Mouse (Mus musculus): ENCODE measurements around the gene Ptpn13. TPM values are rescaled to one million over a fixed set of nuclear protein-coding genes. Genes with fewer than 3 reads are reported as not detected.

The Ptpn13 gene
- polyA plus RNA-seq, 1 experiment from 2014 or later: 15.6 TPM

- no peaks in the 10 kb centered on the region for H3K27me3 ChIP-seq (replicated peaks; ENCODE audit: low read depth, poor library complexity, severe bottlenecking)
- H3K36me3 ChIP-seq (replicated peaks): peaks cover 77% of the 10 kb centered on the region
- WGBS: 86% methylated on average over 10 of the region's 10 CpGs
Measured at GRCm38 (mm10) chr5:103541136-103541535, 116.1 kb downstream of the Ptpn13 start.

DNA sequence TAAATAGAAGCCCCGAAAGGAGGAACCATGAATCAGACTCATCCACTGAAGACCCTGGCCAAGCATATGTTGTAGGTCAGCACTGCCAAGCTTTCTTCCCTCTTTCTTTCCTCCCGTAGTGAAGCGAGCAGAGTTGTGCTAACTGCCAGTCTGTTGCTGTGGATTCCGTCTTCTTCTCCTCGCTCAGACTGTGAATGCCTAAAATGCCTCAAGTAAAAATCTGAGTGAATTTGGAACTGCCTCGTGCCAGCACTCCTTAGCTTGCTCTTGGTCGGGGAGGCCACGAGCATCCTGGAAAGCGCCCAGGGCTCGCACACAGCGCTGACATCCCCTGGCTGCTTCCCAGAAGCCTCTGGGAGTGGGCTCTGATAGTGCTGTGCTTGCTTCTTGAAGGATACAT, 116.5 kb downstream of the Ptpn13 start:
- peaks cover 75% of the 10 kb centered on the region for H3K36me3 ChIP-seq (replicated peaks)
- H3K4me3 ChIP-seq: no peak overlapping the region
- DNase-seq (ENCODE audit: low spot score): no peak
- H3K27ac ChIP-seq (replicated peaks): no peak overlapping the region
- 93% methylated on average over 11 of the region's 11 CpGs for WGBS
- H3K9me3 ChIP-seq: no peaks in the 10 kb centered on the region
- H3K4me1 ChIP-seq: no peaks in the 10 kb centered on the region
- no peaks in the 10 kb centered on the region for H3K27me3 ChIP-seq (replicated peaks; ENCODE audit: low read depth, poor library complexity, severe bottlenecking)

More at GRCm38 (mm10) chr5:103541136-103541535, 116.1 kb downstream of the Ptpn13 start:
- Histone ChIP-seq H3K4me1 (no peaks in the 10 kb centered on the region), H3K27ac (replicated peaks) (no peak overlapping the region), H3K4me3 (no peak overlapping the region), H3K9me3 (no peaks in the 10 kb centered on the region)
- DNase-seq (ENCODE audit: low spot score): no peak

DNA sequence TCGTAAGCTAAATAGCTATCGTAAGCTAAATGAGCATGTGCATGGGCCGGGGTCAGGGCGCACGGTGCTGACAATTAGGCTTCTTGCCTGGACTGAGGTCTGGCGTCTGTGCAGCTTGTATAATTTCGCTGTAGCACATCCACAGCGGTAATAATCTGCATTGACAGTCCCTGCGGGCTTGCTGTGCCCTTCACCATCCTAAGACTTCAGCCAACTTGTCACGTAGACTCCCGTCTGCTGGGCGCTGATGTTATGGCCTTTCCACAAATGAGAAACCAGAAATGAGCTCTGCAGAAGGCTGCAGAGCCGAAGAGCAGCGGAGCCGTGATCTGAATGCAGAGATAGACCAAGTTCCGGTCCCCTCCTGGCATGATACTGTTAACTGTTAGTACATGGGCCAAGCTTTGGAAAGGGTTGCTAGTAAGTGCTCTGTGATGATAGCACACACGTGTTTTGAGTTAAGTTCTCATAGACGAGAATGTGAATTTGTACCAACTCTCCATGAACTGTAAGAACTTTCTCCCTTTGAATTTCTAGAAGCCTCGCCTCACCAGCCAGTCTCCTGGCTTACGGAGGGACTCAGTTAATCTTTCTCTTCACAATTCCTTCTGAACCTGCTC, 120.5 kb downstream of the Ptpn13 start:
- WGBS: 90% methylated on average over 20 of the region's 20 CpGs
- no peak overlapping the region for H3K4me3 ChIP-seq
- H3K4me1 ChIP-seq: no peaks in the 10 kb centered on the region
- no peaks in the 10 kb centered on the region for H3K9me3 ChIP-seq
- no peaks in the 10 kb centered on the region for H3K27me3 ChIP-seq (replicated peaks; ENCODE audit: low read depth, poor library complexity, severe bottlenecking)
- no peak for DNase-seq (ENCODE audit: low spot score)
- no peak overlapping the region for H3K27ac ChIP-seq (replicated peaks)
- H3K36me3 ChIP-seq (replicated peaks): peaks cover 55% of the 10 kb centered on the region

DNA sequence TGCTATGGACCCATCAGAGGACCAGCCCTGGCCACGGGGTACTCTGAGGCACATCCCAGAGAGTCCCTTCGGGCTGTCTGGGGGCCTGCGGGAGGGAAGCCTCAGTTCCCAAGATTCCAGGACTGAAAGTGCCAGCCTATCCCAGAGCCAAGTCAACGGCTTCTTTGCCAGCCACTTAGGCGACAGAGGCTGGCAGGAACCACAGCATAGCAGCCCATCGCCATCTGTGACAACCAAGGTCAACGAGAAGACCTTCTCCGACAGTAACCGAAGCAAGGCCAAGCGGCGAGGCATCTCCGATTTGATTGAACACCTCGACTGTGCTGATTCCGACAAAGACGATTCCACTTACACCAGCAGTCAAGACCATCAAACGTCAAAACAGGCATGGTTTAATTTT, 129.8 kb downstream of the Ptpn13 start:
- no peak overlapping the region for H3K4me3 ChIP-seq
- peaks cover 82% of the 10 kb centered on the region for H3K36me3 ChIP-seq (replicated peaks)
- 94% methylated on average over 16 of the region's 16 CpGs for WGBS
- DNase-seq (ENCODE audit: low spot score): no peak
- no peaks in the 10 kb centered on the region for H3K27me3 ChIP-seq (replicated peaks; ENCODE audit: low read depth, poor library complexity, severe bottlenecking)
- no peaks in the 10 kb centered on the region for H3K4me1 ChIP-seq
- no peaks in the 10 kb centered on the region for H3K9me3 ChIP-seq
- H3K27ac ChIP-seq (replicated peaks): no peak overlapping the region

GRCm38 (mm10) chr5:103560546-103560945, 135.6 kb downstream of the Ptpn13 start:
- peaks cover 92% of the 10 kb centered on the region for H3K36me3 ChIP-seq (replicated peaks)
- 93% methylated on average over 9 of the region's 9 CpGs for WGBS
- DNase-seq (ENCODE audit: low spot score): no peak

GRCm38 (mm10) chr5:103568034-103568433, 143.0 kb downstream of the Ptpn13 start:
- Histone ChIP-seq H3K36me3 (replicated peaks) (peaks cover 94% of the 10 kb centered on the region), H3K4me3 (no peak overlapping the region), H3K4me1 (no peaks in the 10 kb centered on the region), H3K27ac (replicated peaks) (no peak overlapping the region), H3K9me3 (no peaks in the 10 kb centered on the region), H3K27me3 (replicated peaks; ENCODE audit: low read depth, poor library complexity, severe bottlenecking) (no peaks in the 10 kb centered on the region)
- DNase-seq (ENCODE audit: low spot score): no peak
- WGBS: 97% methylated on average over 4 of the region's 4 CpGs

More at GRCm38 (mm10) chr5:103560546-103560945, 135.6 kb downstream of the Ptpn13 start:
- H3K9me3 ChIP-seq: no peaks in the 10 kb centered on the region; the same call in 1 of the 2 replicates
- no peak overlapping the region for H3K27ac ChIP-seq (replicated peaks)
- no peaks in the 10 kb centered on the region for H3K4me1 ChIP-seq
- no peak overlapping the region for H3K4me3 ChIP-seq
- no peaks in the 10 kb centered on the region for H3K27me3 ChIP-seq (replicated peaks; ENCODE audit: low read depth, poor library complexity, severe bottlenecking)

DNA sequence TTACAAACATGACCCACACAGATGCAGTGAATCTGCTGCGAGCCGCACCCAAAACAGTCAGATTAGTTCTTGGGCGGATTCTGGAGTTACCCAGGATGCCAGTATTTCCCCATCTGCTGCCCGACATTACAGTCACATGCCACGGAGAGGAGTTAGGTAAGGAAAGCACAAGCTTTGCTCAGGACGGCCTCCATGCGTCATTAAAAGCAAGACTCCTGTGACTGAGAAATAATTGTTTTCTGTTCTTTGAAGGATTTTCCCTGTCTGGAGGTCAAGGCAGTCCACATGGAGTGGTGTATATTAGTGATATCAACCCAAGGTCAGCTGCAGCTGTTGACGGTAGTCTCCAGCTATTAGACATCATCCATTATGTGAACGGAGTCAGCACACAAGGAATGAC, 144.5 kb downstream of the Ptpn13 start:
- peaks cover 96% of the 10 kb centered on the region for H3K36me3 ChIP-seq (replicated peaks)
- WGBS: 92% methylated on average over 9 of the region's 9 CpGs

GRCm38 (mm10) chr5:103579680-103580420, 154.9 kb downstream of the Ptpn13 start:
- no peak overlapping the region for H3K27ac ChIP-seq (replicated peaks)
- no peak for DNase-seq (ENCODE audit: low spot score)
- no peaks in the 10 kb centered on the region for H3K27me3 ChIP-seq (replicated peaks; ENCODE audit: low read depth, poor library complexity, severe bottlenecking)
- H3K36me3 ChIP-seq (replicated peaks): peaks cover 47% of the 10 kb centered on the region
- no peaks in the 10 kb centered on the region for H3K9me3 ChIP-seq
- H3K4me3 ChIP-seq: no peak overlapping the region
- whole genome bisulfite sequencing: 78% methylated on average over 11 of the region's 11 CpGs
- no peaks in the 10 kb centered on the region for H3K4me1 ChIP-seq

More for the DNA sequence above, 144.5 kb downstream of the Ptpn13 start:
- H3K27ac ChIP-seq (replicated peaks): no peak overlapping the region
- DNase-seq (ENCODE audit: low spot score): no peak
- H3K27me3 ChIP-seq (replicated peaks; ENCODE audit: low read depth, poor library complexity, severe bottlenecking): no peaks in the 10 kb centered on the region
- H3K9me3 ChIP-seq: no peaks in the 10 kb centered on the region
- no peaks in the 10 kb centered on the region for H3K4me1 ChIP-seq
- H3K4me3 ChIP-seq: no peak overlapping the region

GRCm38 (mm10) chr5:103587219-103587618, 162.2 kb downstream of the Ptpn13 start:
- Histone ChIP-seq H3K4me1 (no peaks in the 10 kb centered on the region), H3K36me3 (replicated peaks) (peaks cover 57% of the 10 kb centered on the region), H3K27me3 (replicated peaks; ENCODE audit: low read depth, poor library complexity, severe bottlenecking) (no peaks in the 10 kb centered on the region), H3K9me3 (no peaks in the 10 kb centered on the region), H3K4me3 (no peak overlapping the region), H3K27ac (replicated peaks) (no peak overlapping the region)
- DNase-seq (ENCODE audit: low spot score): peak; percentile 32
- WGBS: 81% methylated on average over 7 of the region's 7 CpGs

- DNase-seq (ENCODE audit: low spot score): no peak
- H3K36me3 ChIP-seq (replicated peaks): peaks cover 66% of the 10 kb centered on the region
- no peak overlapping the region for H3K4me3 ChIP-seq
- no peaks in the 10 kb centered on the region for H3K4me1 ChIP-seq
- 91% methylated on average over 7 of the region's 7 CpGs for WGBS
- no peaks in the 10 kb centered on the region for H3K9me3 ChIP-seq
- no peaks in the 10 kb centered on the region for H3K27me3 ChIP-seq (replicated peaks; ENCODE audit: low read depth, poor library complexity, severe bottlenecking)
- H3K27ac ChIP-seq (replicated peaks): no peak overlapping the region
Measured at GRCm38 (mm10) chr5:103591846-103592245, 166.9 kb downstream of the Ptpn13 start.

DNA sequence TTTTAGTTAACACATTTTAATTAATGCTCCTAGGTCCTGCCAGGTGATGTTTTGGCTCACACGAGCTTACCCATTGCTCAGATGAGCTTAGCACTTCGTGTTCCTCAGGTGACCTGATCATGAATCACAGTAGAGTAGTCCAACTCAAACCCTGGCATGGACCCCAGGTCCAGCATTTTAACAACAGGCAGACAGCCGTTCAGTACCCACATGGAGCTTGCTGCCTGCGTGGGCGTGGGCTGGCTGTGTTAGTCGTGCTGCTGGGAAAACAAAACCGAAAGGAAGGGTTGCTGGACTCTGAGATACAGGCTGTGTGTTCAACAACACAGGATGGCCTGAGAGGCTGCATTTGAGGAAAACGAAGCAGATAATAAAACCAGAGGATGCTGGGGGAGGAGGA, 167.7 kb downstream of the Ptpn13 start:
- no peak overlapping the region for H3K27ac ChIP-seq (replicated peaks)
- 90% methylated on average over 8 of the region's 8 CpGs for WGBS
- no peak for DNase-seq (ENCODE audit: low spot score)
- no peak overlapping the region for H3K4me3 ChIP-seq
- H3K4me1 ChIP-seq: no peaks in the 10 kb centered on the region
- no peaks in the 10 kb centered on the region for H3K27me3 ChIP-seq (replicated peaks; ENCODE audit: low read depth, poor library complexity, severe bottlenecking)
- H3K36me3 ChIP-seq (replicated peaks): peaks cover 60% of the 10 kb centered on the region
- H3K9me3 ChIP-seq: no peaks in the 10 kb centered on the region

DNA sequence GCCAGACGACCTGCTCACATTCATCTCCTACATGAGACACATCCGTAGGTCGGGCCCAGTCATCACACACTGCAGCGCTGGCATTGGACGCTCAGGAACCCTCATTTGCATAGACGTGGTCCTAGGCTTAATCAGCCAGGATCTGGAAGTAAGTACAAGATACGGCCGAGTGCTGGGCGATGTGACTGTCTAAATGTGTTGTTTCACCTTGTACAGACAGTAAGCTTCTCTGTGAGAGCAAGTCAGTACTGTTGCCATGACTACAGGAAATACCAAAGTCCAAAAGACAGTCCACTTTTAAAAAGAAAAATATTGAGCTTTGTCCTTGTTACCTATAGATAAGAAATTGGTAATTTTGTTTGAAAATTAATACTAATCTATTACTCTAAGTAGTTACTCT, 168.6 kb downstream of the Ptpn13 start:
- WGBS: 89% methylated on average over 9 of the region's 9 CpGs
- Histone ChIP-seq H3K4me3 (no peak overlapping the region), H3K27ac (replicated peaks) (no peak overlapping the region), H3K4me1 (no peaks in the 10 kb centered on the region), H3K36me3 (replicated peaks) (peaks cover 59% of the 10 kb centered on the region), H3K27me3 (replicated peaks; ENCODE audit: low read depth, poor library complexity, severe bottlenecking) (no peaks in the 10 kb centered on the region), H3K9me3 (no peaks in the 10 kb centered on the region)
- no peak for DNase-seq (ENCODE audit: low spot score)

Data from embryonic facial prominence, embryonic 10.5 days (tissue).